Mouse (Mus musculus): ENCODE results near the gene Smad3.

DNA sequence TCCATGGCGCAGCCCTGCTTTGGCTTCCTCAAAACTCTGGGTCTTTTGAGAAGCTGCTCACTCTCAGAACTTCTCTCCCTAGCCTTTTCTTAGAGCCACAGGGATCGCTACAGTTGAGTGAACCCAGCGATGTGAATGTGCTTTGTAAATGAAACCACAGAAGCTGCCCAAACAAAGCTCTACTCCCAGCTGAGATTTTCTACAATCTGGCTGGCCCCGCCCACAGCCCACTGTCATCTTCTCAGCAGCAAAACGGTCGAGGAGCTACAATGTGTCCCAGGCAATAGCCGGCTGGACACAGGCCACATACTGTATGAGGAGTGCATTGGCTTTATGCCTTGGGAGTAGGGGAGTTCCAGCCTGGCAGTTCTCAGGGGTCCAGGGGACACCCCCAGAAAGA lies 104.1 kb downstream of the Smad3 start:
- no peak for TF ChIP-seq CTCF (IDR thresholded peaks at IDR 0.05; ENCODE audit: extremely low read depth, insufficient read length, insufficient replicate concordance, low read depth, low read length)
- TF ChIP-seq POLR2A (IDR thresholded peaks at IDR 0.05; ENCODE audit: low read depth, low read length), result no peak

Measured in small intestine, adult 2 months (tissue).